Mouse (Mus musculus): ENCODE results near the gene Cd247.

The Cd247 gene

DNA sequence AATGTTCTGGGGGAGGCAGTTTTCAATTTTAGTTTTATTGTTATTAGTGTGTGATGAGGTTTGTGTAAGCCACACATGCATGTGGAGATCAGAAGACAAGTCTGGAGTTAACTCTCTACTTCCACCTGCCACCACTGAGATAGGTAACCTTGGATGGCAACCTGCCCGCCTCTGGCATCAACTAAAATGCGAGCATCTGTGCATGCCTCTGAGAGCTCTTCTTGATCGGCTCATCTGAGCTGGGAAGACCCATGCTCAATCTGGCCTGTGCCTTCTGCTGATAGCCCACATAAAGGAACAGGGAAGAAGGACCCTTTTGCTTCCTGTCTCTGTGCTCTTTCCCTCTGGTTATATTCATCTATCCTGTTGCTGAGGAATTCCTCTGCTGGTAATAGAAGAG, 121.0 kb downstream of the Cd247 start:
- DNase-seq (ENCODE audit: low spot score), result no peak

DNA sequence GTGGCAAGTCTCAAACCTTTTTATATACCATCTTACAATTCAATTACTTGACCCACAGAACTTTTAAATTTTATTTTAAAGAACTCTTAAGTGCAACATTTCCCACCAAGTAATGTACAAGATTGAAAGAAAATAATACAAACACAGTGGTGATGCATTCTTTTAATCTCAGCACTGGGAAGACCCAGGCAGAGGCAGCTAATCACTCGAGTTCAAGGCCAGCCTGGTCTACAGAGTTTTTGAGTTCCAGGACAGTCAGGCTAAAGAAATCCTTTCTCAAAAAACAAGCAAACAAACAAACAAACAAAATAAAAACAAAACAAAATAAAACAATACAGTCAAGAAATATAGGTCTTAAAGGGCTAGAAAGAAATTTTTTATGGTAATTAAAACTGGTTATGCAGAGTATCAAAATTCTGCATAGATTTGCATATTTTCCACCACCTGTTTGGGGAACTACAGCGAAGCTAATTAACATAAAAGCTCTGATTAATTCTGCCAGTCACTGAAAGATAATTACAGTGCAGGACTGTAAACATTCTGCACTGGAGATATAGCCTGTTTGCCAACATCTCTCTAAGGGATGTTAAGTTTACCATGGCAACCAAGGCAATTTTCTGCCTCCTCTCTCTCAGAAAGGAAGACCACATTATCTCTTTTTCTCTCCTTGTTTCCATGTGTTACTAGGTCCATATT, 125.4 kb downstream of the Cd247 start:
- no peak for DNase-seq (ENCODE audit: low spot score)

DNA sequence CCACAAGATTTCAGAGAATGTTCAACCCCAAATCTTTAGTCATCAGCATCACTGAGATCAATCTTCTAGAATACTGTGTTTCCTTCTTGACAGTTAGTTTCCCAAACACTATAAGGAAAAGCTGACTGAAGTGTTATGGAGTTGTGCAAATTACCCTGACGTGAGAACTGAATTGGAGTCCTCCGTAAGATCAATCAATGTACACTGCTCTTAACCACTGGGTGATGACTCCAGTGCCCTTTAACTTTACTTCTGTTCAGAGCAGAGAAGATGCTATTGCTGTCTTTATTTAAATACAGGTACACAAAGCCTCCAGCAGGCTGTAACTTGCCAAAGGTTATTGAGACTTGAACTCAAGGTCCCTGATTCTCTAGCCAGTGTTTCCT, 125.9 kb downstream of the Cd247 start:
- no peak for DNase-seq (ENCODE audit: low spot score)

DNA sequence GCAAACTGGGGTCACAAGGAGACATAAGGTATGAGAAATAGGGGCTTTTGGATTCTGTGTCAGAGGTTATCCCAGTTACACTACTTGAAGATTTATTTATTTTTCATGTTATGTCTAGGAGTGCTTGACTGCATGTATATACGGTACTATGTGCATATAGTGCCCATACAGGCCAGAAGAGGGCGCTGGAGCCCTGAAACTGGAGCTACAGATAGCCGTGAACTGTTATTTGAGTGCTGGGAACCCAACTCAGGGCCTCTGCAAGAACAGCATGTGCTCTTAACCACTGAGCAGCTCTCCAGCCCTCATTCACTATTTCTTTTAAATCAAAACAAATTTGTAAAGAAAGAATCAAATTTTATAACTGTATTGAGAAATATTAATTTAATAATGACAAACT, 132.5 kb downstream of the Cd247 start:
- DNase-seq (ENCODE audit: low spot score), result no peak

DNA sequence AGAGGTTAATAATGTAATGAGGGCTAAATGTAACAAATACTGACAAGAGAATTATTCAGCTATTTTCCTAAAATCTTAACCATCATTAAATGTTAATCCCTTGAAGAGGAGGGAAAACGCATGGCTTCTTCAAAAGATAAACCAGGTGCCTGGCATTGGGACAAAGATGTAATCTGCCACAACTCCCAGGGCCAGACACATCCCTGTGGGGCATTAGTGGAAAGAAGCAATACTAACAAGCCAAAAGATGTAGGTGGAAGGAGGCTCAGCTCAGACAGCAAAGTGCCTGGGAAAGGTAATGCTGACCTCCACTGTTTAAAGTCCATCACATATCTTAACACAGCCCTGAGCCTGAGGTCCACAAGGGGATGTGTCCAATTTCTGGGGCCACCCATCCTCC, 134.0 kb downstream of the Cd247 start:
- no peak for DNase-seq (ENCODE audit: low spot score)

DNA sequence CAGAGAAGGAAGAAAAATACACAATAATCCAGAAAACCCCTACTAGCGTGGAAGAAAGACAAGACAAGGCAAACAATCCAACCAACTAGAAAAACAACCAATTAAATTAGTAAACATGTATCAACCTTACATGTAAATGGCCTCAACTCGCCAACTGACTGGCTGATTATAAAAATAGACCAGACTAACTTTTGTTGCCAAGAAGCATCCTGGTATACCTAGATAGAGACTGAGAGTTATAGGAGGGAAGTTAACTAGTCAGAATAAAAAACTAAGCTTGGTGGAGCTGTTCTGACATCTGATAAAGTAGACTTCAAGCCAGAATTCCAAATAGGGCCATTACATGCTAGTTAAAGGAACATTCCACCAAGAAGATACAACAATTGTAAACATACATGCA, 136.7 kb downstream of the Cd247 start:
- DNase-seq (ENCODE audit: low spot score), result no peak

Measured in yolk sac, embryonic 10.5 days (tissue).